Mouse (Mus musculus) Muller cell, postnatal 12 days (primary cell): ENCODE measurements around the gene Stat6.

Experiments
- DNase-seq: peaks from one replicate; pipeline ENCODE4 v3.0.0-alpha.2; 2015; ENCODE audit errors: inconsistent ontology term

Stat6 gene

DNA sequence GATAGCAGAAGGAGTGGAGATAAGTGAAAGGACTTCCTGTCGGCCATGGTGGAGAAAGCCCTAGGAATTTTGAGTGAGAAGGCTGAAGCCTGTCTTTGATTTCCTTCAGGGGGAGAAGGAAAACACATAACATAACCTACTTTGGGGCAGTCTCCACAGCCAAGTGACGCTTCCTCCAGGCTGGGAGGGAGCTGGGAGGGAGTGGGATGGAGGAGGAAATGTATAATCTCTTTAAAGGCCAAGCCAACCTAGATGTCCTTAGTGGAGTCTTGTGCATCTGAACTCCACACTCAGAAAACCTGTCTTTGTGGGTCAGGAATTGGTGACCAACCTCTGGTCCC lies 27.8 kb upstream of the Stat6 start:
- DNase-seq = no peak

GRCm38 (mm10) chr10:127615591-127615990 lies 27.2 kb upstream of the Stat6 start:
- no peak for DNase-seq

DNA sequence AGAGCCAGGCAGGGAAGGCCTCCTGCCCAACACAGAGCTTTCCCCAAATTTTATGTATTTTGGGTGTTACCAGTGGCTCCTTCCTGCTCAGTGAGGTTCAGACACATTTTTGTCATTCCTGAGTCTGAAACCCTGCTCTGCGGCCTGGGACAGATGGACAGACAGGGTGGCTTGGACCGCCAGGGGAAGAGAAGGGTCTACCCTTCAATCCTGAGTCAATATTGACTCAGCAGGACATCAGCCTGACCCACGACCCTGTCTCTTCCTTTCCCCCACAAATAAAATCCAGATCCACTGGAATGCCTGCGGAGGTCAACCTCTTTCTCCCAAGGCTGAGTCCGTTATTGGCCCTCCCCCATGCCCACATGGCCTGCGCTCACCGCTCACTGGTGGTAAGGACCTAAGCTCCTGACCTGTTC lies 26.5 kb upstream of the Stat6 start:
- peak; percentile 70 for DNase-seq

- no peak for DNase-seq
Observed at GRCm38 (mm10) chr10:127617294-127617693, 25.5 kb upstream of the Stat6 start.

DNA sequence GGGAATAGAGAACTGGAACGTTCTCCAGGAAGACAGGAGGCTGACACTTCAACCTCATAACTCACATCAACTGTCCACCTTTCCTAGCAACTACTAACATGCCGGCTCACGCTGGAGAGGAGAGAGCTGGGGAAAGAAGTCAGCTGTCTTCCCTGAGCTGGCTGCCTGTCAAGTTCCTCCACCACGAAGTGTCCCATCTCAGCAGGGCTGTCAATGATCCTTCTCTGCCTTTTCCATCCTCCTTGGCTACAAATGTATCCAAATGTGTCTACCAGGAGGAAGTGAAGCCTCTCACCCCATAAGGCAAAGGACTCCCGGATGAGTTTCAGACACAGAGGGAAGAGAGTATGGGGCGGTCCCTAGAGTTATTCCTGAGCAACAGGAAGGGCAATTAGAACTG lies 24.6 kb upstream of the Stat6 start:
- no peak for DNase-seq

DNA sequence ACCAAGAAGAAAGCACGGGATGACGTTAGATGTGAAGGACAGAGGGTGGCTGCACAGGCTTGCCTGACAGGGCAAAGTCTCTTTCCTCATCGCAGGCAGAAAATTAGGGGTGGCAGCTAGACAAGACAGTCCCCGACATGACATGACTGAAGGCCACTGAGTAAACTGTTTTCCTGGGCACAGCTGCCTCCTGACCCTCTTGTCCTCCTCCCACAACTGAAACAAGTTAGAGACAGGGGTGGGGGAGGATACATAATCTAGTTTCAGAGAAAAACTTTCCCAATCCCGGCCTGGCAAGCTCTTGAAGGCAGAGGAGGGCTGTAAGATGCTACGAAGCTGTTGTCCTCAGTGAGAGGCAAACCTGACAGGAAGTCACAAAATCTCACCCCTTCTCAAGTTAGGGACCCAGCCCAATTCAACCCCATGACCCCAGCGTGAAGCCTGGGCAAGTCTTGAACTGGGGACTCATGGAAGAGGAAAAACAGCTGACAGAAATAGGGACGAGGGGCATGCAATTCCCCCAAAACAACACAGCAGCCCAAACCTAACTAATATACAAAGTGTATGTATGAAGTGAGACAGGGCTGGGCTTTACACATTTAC lies 23.6 kb upstream of the Stat6 start:
- no peak for DNase-seq

DNA sequence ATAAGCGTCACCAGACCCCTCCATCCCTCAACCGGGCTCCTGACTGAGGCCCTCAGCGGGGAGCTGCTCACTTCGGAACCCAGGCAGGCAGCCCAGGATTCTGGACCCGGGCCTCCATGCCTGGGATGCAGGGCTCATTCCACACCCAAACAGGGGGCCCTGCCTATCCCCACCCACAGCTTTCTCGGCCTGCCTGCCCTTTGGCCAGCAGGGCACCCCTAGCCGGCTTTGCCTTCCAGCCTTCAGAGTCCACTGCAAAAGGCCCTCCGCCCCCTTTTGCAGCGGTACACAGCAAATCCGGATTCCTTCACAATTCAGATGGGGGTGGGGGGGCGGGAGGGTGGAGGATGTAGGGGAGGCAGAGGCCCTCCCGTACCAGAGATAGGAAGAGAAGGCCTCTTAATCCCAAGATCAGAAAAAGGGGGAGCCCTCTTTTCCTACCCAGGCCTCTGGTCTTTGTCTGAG lies 22.8 kb upstream of the Stat6 start:
- DNase-seq = peak; percentile 59

DNA sequence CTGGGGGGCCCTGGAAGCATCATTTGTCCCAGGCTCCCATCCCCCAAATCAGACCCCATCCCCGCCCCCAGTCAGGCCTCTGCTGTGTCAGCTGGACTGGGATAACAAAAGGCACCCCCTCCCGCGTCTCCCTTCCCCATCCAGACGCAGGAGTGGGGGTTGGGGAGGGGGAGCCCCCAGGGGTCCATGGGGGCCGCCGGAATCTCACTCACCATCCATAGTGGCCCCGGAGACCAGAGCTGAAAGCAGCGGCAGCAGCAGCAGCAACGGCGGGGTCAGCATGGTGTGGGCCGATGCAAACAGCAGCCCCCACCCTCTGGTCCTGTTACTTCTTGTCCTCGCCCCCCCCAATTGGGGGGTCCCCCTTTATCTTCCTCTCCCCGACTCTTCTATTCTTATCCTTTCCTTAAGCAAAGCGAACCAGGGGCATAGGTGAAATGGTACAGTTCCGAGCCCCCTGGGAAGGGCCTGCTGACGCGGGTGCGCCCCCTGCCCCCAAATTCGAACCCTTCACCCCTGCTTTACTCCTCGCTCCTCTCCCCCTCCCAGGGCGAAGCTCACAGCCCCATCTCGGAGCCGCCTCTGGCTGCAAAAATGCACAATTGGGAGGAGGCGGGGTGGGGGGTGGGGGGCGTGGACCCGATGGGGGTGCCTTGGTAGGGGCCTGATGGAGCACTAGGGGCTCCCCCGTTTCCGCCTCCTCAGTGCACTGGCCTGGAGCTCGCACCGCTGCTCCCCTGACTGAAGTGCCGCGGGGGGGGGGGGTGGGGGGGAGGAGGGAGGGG lies 22.2 kb upstream of the Stat6 start, which contains the start of gene Lrp1:
Gene Lrp1, minus strand, starts transcription at position 743 of the 785 bp plus-strand sequence.
- peak; percentile 72 for DNase-seq

DNA sequence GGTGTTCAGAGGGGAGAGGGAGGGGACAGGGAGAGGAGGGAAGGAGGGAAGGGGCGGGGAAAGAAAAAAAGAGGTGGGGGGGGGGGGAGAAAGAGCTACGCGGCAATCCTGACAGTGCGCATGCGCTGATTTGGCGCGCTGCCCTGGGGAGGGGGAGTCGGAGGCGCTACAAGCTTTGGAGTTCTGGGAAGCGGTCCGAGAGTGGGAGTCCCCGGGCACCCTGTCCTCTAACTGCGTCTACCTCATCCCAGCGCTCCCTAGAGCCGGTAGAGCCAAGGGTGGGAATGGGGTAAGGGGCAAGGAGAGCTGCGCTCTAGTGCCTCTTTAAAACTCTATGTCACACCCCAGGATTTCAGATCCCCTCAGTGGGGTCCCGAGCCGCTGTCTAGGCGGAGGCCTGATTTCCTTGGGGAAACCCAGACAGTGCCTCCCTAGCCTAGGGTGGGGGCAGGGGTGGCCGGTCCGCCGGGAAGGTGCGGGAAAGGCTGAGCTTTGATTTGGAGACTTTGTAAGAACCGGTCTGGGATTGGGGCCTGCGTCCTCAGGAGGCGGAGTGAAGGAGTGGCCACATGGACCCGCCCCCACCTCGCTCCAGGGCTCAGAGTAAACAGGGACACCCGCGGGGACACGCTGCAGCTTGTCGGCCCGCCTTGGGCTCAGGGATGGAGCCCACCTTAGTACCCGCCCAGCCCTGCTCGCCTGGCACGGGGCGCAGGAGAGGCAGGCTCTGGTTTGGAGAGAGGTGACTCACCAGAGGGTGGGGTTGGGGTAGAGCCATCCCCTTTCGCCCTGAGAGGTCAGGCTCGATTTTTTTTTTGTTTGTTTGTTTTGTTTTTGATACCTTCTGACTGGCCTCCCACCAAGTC lies 21.4 kb upstream of the Stat6 start:
- peak; percentile 98 for DNase-seq

DNA sequence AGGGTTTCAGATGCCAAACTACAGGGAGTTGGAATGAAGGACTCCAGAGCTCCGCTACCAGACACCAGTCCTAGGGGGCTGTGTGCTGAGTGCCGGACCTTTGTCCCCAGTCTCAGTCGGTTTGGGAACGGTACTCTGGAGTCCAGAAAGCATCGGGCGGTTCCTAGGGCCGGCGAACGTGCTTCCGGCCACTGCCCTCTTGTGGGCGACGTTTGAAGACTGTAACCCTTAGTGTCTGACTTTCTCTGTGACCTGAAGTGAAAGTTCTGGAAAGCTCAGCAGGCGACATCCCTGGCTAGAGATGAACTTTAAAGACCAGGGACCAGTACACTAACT lies 20.8 kb upstream of the Stat6 start:
- peak; percentile 86 for DNase-seq

GRCm38 (mm10) chr10:127622661-127623060 lies 20.1 kb upstream of the Stat6 start:
- no peak for DNase-seq

DNA sequence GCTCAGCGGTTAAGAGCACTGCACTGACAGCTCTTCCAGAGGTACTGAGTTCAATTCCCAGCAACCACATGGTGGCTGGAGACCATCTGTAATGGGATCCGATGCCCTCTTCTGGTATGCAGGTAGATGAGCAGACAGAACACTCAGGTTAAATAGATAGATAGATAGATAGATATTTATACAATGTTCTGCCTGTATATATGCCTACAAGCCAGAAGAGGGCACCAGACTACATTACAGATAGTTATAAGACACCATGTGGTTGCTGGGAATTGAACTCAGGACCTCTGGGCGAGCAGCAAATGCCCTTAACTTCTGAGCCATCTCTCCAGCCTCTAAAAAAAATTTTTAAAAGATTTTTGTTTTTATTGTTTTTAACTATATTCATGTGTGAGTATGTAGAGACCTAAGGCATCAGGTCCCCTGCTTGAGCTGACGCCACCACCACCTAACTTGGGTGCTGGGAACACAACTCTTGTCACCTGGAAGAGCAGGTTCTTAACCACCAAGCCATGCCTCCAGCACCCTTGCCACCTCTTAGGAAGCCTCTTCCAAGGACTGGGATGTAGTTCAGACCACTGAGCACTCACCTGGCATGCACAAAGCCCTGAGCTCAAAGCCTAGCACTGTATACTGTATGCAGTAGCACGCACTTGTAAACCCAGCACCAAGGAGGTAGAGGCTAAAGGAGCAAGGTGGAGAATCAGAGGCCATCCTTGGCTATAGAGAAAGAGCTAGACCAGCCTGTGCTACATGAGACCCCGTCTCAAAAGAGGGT lies 19.2 kb upstream of the Stat6 start:
- DNase-seq = no peak

DNA sequence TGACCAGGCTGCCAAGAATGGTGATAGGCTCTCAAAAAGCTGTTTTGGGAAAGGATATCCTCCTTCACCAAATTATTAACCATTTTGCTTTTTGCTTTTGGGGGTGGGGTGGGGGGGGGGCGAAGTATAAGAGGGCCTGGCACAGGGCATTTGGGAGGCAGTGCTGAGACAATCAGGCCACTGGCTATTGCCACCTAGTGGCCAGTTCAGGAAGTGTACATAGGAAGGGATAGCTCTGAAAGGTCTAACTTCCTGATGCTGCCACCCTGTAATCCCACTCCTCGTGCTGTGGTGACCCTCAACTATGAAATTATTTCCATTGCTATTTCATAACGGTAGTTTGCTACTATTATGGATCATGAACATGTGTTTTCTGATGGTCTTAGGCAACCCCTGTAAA lies 16.4 kb upstream of the Stat6 start:
- DNase-seq = no peak

DNA sequence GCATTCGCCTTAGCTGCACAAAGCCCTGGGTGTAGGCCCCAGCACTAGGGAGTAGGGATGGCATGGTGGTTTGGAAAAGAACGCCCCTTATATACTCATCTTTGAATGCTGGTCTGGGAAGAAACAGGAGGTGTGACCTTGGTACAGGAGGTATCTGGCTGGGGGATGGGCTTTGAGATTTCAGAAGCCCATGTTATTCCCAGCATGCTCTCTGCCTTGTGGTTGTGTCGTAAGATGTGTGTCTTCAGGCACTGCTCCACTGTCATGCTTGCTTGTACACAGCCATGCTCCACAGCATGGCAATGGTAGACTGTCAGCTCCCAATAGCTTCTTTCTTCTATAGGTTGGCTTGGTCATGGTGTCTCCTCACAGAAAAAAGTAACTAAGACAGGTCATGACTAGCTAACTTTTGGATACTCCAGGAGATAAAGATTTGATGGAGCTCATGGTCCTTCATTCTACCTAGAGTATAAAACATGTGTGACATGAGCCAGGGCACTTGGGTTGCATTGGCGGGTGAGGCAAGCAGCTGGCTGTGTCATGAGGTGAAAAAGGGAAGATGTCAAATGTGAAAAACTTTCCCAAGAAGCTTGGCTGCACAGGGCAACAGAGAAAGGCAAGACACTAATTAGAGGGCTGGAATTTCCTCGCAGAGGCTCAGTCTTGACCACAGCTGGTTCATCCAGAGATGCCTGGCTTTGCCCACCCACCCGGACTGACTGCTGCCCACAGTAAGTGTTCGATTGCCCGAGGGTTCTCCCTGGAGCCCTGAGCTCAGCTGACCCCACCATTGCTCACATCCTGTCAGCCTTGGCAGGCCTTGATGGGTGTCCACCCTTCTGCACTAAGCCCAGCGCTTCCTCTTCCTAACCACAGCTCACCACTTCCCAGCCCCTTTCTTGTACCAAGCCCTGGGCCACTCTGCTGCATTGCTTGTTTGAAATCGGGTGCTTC lies 11.2 kb upstream of the Stat6 start:
- DNase-seq = peak; percentile 40

DNA sequence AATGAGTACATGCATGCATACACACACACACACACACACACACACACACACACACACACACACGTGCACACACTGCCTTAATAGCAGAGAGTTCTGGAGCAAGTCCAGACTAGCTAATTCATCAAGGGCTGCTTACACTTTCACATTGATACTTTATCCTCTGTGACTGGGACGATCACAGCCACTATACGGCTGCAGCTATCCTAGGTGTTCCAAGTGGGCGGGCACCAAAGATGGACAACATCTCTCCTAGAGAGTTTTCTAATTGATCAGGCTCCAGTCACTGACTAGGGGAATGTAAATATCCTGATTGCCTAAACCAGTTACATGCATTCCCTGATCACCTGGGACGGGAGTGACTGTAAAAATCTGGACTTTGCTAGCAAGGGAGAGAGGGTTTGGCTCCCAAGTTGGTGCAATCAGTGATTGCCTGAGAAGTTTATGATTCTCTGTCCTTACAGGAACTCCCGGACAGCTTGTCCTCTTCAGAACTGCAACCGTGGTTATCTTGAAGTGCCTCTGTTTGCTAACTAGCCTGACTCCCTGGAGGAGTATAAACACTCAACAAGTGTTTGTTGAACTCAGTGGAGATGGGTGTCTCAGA lies 10.0 kb upstream of the Stat6 start:
- no peak for DNase-seq

DNA sequence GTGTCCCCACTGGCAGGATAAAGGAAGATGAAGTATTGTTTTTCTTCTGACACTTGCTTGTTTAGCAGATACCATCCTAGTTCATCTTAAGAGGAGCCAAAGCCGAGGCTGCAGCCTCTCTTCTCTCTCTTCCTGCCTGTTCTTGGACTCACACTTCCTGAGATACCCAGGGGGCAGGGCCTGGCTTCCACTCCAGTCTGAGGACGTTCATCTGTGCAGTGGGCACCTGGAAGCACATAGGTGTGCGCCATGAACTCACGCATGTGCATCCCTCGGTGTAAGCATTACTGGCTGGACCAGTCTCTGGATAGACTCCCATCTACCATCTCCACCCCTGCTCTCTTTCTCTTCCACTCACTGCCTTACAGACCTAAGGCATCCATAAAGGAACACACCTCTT lies 2.4 kb upstream of the Stat6 start:
- DNase-seq = no peak

GRCm38 (mm10) chr10:127641861-127642771 lies 670 bp upstream of the Stat6 start:
- peak; percentile 81 for DNase-seq

GRCm38 (mm10) chr10:127643553-127644238 lies 910 bp downstream of the Stat6 start:
- peak; percentile 75 for DNase-seq

GRCm38 (mm10) chr10:127645791-127646190 lies 3.0 kb downstream of the Stat6 start:
- no peak for DNase-seq
